Mouse (Mus musculus) liver, embryonic 14.5 days (tissue): ENCODE results near the gene Olfr1396. TPM values are rescaled to one million over a fixed set of nuclear protein-coding genes. Genes with fewer than 3 reads are reported as not detected.

Source experiments
- ATAC-seq: fragments of 200-750 bp; cut with Nextera tagmentation; 2 replicates; pipeline ENCODE4 v1.8.0; 2017; ENCODE audit warnings: moderate number of reproducible peaks, mild to moderate bottlenecking, moderate library complexity; ENCODE audit not compliant: insufficient read depth
- DNase-seq, 3 experiments: peaks; one replicate each; pipeline ENCODE4 v3.0.0-alpha.2; 2012 to 2013; ENCODE audit warnings: low read depth in 3 of 3, low spot score in 3 of 3
- H3K27ac ChIP-seq: fragments of 300-500 bp; sonication (generic); 2 replicates; pipeline ENCODE4 v1.5.1; 2014; ENCODE audit warnings: moderate library complexity, mild to moderate bottlenecking, control low read depth, inconsistent platforms
- H3K27me3 ChIP-seq: fragments of 300-500 bp; sonication (generic); 2 replicates; pipeline ENCODE4 v1.6.1; 2014; ENCODE audit warnings: mild to moderate bottlenecking, low read length, moderate library complexity; ENCODE audit not compliant: control insufficient read depth, insufficient read depth
- H3K36me3 ChIP-seq: fragments of 300-500 bp; sonication (generic); replicated peaks from 2 replicates; pipeline ENCODE4 v1.6.1; 2014; ENCODE audit warnings: low read depth; ENCODE audit not compliant: control insufficient read depth, insufficient read depth
- H3K4me1 ChIP-seq, 2 experiments: fragments of 200-500 bp in 1 of 2; fragments of 300-500 bp in 1 of 2; sonication (generic) in 1 of 2; replicated peaks; 2 replicates each; pipeline ENCODE4 v1.6.1; 2012 to 2014; ENCODE audit warnings: antibody characterized with exemption in 1 of 2, inconsistent platforms in 1 of 2, low read length in 1 of 2; ENCODE audit not compliant: control insufficient read depth in 2 of 2, insufficient read depth in 2 of 2
- H3K4me2 ChIP-seq: fragments of 300-500 bp; sonication (generic); 2 replicates; pipeline ENCODE4 v1.6.1; 2014; ENCODE audit warnings: low read depth, mild to moderate bottlenecking, control low read depth, moderate library complexity
- H3K4me3 ChIP-seq, 2 experiments: fragments of 200-500 bp in 1 of 2; fragments of 300-500 bp in 1 of 2; sonication (generic) in 1 of 2; 2 replicates each; pipeline ENCODE4 v1.5.1; 2012 to 2014; ENCODE audit warnings: low read depth in 2 of 2, low read length in 2 of 2, mild to moderate bottlenecking in 2 of 2, control low read depth in 1 of 2, inconsistent platforms in 1 of 2, moderate library complexity in 1 of 2; ENCODE audit not compliant: insufficient read depth in 1 of 2
- H3K9ac ChIP-seq: fragments of 300-500 bp; sonication (generic); replicated peaks from 2 replicates; pipeline ENCODE4 v1.6.1; 2014; ENCODE audit warnings: mild to moderate bottlenecking, control low read depth, moderate library complexity
- H3K9me3 ChIP-seq: fragments of 300-500 bp; sonication (generic); 2 replicates; pipeline ENCODE4 v1.6.1; 2016; ENCODE audit warnings: low read length, mixed read lengths; ENCODE audit not compliant: control insufficient read depth
- CTCF ChIP-seq: IDR thresholded peaks from 2 replicates; pipeline ENCODE4 v1.5.1; 2016; ENCODE audit warnings: antibody characterized with exemption, low read depth, control low read depth
- EP300 ChIP-seq: IDR thresholded peaks from 2 replicates; pipeline ENCODE4 v1.6.1; 2016; ENCODE audit warnings: antibody characterized with exemption, low read depth
- WGBS: fragments of 180-500 bp; shearing (Covaris S2); extraction: QIAGEN DNeasy Blood & Tissue Kit; methylation state at CpG from one replicate; pipeline ENCODE4 v1.1.7; 2014; ENCODE audit not compliant: insufficient replicate concordance; 5-methylcytosine and 5-hydroxymethylcytosine counted together
- polyA plus RNA-seq, 2 experiments: library from polyadenylated mRNA; depleted of rRNA in 1 of 2; stranded (reverse) in 1 of 2; unstranded in 1 of 2; fragments of >200 nt; fragmentation: Nextera tagmentation in 1 of 2; extraction: Ambion mirVana in 1 of 2; gene quantifications; 2 replicates each; pipeline versions ENCODE4 v1.2.1 to v1.2.3; 2012 to 2014

Olfr1396 gene
- polyA plus RNA-seq, 2 experiments, result not detected

DNA sequence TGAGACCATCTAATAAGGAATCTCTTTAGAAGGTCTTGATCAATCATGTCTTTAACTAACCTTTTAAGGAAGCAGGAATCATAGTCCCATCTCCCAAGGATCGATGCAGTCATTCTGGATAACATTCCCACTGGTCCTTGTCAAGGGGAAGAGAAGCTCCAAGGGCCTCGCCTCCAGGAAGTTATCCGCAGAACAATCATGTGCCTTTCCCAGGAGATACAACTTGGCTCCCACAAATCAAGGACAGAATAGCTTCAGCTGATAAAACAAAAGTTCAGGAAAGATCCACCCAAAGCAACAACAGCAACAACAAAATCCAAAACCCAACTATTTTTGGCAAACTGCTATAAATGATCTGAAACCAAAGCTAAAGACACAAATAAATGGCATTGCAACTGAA is 5.0 kb upstream of the Olfr1396 start:
- DNase-seq (no peak), ATAC-seq (no peak)
- Histone ChIP-seq H3K27ac (no peak overlapping the region), H3K4me2 (no peak overlapping the region), H3K4me1 (peaks cover 3 to 7% of the 10 kb centered on the region in 2 experiments), H3K36me3 (no peaks in the 10 kb centered on the region), H3K27me3 (no peaks in the 10 kb centered on the region), H3K9ac (no peak overlapping the region), H3K9me3 (no peaks in the 10 kb centered on the region), H3K4me3 (no peak overlapping the region)
- 60% methylated on average over 3 of the region's 3 CpGs for WGBS
- no peak for TF ChIP-seq EP300
- TF ChIP-seq CTCF, result no peak

DNA sequence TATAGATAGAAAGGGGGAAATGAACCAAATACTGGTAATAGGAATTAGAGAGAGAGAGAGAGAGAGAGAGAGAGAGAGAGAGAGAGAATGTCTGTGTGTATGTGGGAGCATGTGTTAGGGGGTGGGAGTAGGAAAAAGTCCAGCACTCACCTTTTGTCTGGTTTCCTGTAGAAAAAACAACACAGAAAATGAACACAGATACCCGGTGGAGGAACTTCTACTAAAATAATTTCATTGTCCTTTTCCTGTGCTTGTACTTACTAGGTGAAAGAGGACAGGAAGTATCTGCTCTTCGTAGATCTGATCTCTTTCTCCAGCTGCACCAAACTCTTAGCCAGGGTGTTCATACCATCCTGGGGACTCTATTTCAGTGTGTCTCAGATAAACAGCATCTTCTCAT is 516 bp downstream of the Olfr1396 start:
- Histone ChIP-seq H3K27me3 (no peaks in the 10 kb centered on the region), H3K9ac (no peak overlapping the region), H3K4me2 (no peak overlapping the region), H3K36me3 (no peaks in the 10 kb centered on the region), H3K27ac (no peak overlapping the region), H3K4me1 (no peaks in the 10 kb centered on the region), H3K9me3 (no peaks in the 10 kb centered on the region), H3K4me3 (no peak overlapping the region)
- WGBS, result 5% methylated on average over 2 of the region's 2 CpGs
- DNase-seq, result no peak
- no peak for ATAC-seq
- TF ChIP-seq CTCF (no peak), EP300 (no peak)

DNA sequence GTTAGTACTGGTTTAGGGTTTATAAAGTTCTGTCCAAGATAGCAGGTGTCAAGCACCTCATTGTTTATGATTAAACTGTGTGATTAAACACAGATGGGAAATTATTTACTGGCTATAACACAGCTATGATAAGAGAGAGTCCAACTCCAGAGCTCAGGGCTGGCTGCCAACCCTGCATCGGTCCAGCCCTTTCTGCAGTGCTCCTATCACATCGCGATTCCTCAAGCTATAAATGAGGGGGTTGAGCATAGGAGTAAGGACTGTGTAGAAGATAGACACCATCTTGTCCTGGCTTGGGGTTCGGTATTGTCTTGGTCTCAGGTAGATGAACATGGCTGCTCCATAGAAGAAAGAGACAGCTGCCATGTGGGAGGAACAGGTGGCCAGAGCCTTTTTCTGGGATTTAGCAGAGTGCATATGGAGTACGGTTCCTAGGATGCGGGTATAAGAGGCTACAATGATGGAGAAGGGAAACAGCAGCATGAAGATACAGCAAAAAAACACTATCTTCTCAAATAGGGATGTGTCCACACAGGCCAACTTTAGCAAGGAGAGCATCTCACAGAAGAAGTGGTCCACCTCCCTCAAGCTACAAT is 2.0 kb downstream of the Olfr1396 start:
- Histone ChIP-seq H3K4me2 (no peak overlapping the region), H3K36me3 (no peaks in the 10 kb centered on the region), H3K4me1 (no peaks in the 10 kb centered on the region), H3K4me3 (no peak overlapping the region), H3K9me3 (no peaks in the 10 kb centered on the region), H3K27me3 (no peaks in the 10 kb centered on the region), H3K9ac (no peak overlapping the region), H3K27ac (no peak overlapping the region)
- DNase-seq (no peak), ATAC-seq (no peak)
- 69% methylated on average over 6 of the region's 6 CpGs for WGBS
- no peak for TF ChIP-seq EP300
- no peak for TF ChIP-seq CTCF

DNA sequence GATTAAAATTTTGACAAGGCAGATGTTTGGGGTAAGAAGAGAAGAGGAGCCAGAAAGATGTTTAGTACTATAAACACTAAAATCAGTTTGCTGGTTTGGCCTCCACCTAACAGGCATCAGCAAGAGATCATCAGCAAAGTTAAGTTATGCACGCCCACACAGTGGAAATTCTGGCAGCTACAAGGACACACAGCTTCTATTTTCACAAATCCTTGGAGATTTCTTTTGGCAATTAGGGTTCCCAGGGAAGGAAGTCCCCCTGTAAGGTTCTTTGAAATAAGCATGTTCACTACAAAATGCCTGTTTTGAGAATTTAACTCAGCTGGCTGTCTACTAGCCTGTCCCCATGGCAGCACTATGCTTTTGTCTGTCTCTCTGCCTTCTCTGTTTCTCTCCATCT is 3.7 kb downstream of the Olfr1396 start:
- no peaks in the 10 kb centered on the region for H3K4me1 ChIP-seq
- TF ChIP-seq CTCF, result no peak
- no peak for TF ChIP-seq EP300
- no peak for ATAC-seq

DNA sequence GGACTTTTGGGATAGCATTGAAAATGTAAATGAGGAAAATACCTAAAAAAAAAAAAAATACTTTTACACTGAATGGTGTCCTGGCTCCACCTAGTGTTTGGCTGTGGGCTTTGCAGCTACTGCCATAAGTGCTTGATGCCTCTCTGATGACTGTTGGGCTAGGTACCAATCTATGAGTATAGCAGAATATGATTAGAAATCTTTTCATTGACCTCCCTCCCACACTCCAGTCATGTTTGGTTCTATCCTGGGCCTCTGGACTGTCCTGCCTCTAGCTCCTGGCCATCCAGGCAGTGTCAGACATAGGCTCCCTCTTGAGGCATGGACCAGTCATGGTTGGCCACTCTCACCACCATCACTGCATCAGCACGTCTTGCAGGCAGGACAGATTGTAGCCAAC is 5.8 kb downstream of the Olfr1396 start:
- H3K9ac ChIP-seq, result no peak overlapping the region
- H3K4me2 ChIP-seq, result no peak overlapping the region
- H3K27ac ChIP-seq, result no peak overlapping the region
- no peaks in the 10 kb centered on the region for H3K36me3 ChIP-seq
- H3K4me3 ChIP-seq, result no peak overlapping the region
- no peaks in the 10 kb centered on the region for H3K9me3 ChIP-seq
- no peaks in the 10 kb centered on the region for H3K27me3 ChIP-seq
- WGBS, result 32% methylated on average over 1 of the region's 1 CpGs
- ATAC-seq, result no peak
- TF ChIP-seq EP300, result no peak
- TF ChIP-seq CTCF, result peak; percentile 76
- no peak for DNase-seq
- H3K4me1 ChIP-seq, result 0 out of 4 replicates have a peak, but pooled peaks cover 0 to 2% of the 10 kb centered on the region in 2 experiments

More for the DNA sequence above, 3.7 kb downstream of the Olfr1396 start:
- H3K4me2 ChIP-seq, result no peak overlapping the region
- H3K9me3 ChIP-seq, result no peaks in the 10 kb centered on the region
- DNase-seq, result no peak
- no peak overlapping the region for H3K27ac ChIP-seq
- 43% methylated on average over 1 of the region's 1 CpGs for WGBS
- no peak overlapping the region for H3K4me3 ChIP-seq
- H3K9ac ChIP-seq, result no peak overlapping the region
- no peaks in the 10 kb centered on the region for H3K27me3 ChIP-seq
- H3K36me3 ChIP-seq, result no peaks in the 10 kb centered on the region
